Mouse (Mus musculus) cerebellum, adult 9-11 months (tissue): ENCODE data around the gene Rad51b.
A peak's percentile ranks its signal among the peaks of the same experiment; 100 is the strongest.

Experiments
- DNase-seq: peaks from one replicate; pipeline ENCODE4 v3.0.0; 2022

Gene Rad51b

GRCm38 (mm10) chr12:79623308-79623707, 326.2 kb downstream of the Rad51b start:
- DNase-seq, result no peak

GRCm38 (mm10) chr12:79625699-79626554, 328.8 kb downstream of the Rad51b start:
- DNase-seq, result no peak

GRCm38 (mm10) chr12:79626555-79627080, 329.5 kb downstream of the Rad51b start:
- no peak for DNase-seq

DNA sequence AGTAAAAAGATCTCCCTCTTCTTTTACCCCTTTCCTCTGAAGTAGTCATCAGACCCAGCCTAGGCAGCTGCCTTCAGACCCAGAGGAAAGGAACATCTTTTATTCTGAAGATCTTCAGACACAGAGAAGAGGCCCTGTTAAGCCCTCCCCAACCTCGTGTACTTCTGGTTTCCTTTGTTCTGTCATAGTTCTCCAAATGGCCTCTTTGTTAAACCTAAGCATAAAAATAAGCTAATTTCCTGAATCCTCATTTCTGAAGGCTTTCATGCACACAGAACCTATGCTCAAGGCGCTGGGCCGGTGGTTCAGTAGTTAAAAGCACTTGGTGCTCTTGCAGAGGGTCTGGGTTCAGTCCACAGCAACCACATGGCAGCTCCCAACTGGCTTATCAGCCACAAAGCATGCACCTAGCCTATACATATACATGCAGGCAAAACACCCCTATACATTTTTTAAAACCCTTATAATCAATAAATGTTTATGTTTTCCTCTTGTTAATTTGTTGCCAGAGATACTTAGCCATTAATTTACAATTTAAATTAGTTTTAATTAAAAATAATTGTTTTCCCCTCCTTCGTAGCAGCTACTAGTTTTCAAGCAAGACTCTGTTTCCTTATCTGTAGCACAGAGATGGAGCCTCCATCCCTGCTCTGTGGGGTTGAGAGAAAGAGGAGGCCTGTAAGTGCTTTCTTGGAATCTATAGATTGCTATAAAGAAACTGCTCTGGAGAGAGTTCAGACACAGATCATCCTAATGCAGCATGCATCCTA, 330.5 kb downstream of the Rad51b start:
- no peak for DNase-seq

GRCm38 (mm10) chr12:79628121-79628774, 331.2 kb downstream of the Rad51b start:
- DNase-seq, result no peak

- DNase-seq, result no peak
Measured at GRCm38 (mm10) chr12:79629945-79630850, 333.1 kb downstream of the Rad51b start.

DNA sequence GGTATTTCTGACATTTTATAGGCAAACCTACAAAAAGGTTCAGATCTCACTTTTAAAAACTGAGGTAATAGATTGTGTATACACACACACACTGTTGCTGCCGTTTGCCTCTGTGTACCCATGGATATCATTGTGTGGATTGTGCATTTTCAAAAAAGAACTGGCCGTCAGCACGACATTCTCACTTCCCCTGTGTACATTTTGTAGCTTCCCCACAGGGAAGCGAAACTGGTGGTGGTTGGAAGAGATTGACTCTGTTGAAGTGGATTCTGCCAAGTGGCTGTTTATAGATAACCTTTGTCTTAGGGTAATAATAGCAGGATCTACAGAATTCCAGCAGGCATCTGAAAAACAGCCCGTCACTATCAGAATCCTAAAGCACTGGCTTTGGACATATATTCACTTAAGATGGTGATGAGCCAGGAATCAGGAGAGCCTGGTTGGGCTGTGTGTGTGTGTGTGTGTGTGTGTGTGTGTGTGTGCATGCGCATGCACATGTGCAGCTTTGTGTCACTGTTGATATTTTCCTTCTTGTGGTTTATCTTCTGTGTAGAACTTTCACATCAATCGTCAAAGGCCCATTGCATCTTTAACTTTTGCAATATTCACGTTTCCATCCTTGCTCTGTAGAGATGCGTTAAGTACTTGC, 336.5 kb downstream of the Rad51b start:
- no peak for DNase-seq

DNA sequence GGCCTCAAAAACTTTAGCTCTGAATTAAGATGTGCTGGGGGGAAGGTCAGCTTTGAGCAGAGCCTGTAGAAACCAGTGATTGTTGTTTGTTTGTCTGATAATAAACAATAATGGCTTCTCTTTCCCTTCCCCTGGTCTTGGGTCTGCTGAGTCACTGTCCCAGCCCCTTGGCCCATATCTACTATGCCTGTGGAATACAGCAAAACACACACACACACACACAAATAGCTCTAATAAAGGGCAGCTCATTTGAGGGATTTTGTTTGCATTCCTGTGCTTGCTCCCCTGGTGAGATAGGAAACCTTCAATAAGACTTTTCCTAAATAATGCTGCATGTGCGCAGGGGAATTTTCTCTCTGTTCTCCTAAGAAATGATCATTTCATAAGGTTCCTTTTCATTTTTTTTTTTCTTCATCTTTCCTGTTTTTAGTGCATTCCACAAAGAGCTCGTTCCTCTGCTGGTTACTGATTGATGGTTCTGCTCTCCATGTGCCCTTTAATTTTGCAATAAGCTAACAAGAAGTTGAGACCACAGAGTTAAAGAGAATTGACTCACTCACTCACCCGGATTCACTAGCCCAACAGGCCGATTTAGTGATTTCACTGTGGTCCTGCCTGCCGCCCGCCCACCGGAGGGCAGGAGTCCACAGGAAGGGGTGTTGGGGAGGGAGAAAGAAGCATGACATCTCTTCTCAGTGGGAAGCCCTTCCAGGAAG, 344.6 kb downstream of the Rad51b start:
- DNase-seq, result no peak

DNA sequence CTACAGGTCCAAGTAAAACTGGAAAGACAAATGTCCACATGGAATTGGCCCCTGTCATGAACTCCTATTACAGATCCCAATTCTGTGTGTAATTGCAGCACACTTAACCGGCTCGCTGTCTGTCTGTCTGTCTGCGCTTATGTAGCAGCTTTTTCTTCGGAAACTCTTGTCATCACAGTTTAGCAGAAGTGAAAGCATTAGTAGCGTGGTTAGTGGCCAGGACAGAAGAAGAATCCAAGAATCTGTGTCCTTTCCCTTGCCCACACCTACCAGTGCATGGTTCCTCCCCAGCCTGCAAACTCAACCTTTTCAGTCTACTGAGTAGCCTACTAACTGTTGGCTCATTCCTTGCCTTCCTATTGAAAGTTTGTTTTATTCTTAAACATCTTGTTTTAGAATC, 345.6 kb downstream of the Rad51b start:
- DNase-seq, result no peak

GRCm38 (mm10) chr12:79645656-79646055, 348.6 kb downstream of the Rad51b start:
- peak; percentile 13 for DNase-seq

DNA sequence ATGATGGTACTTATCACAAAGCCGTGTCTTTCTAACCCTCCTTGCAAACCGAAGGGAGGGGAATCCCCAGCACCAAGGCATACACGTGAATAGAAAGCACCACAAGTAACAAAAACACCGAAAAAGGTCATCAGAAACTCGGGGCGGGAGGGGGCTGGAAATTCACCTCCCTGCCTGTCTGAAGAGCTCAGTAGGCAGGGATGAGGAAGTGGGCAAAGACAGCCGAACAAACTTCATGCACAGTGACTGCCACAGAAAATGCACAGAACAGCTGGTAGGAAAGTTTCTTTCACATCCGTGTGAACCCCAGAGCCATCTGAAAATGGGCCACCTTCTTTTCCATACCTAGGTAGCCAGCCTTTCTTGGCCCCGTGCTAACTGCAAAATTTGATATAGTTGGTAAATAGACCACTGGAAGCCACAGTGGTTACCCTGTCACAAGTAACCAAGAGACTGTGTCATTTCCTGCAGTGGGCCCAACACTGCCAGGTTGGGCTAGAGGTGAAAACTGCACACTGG, 349.6 kb downstream of the Rad51b start:
- no peak for DNase-seq

DNA sequence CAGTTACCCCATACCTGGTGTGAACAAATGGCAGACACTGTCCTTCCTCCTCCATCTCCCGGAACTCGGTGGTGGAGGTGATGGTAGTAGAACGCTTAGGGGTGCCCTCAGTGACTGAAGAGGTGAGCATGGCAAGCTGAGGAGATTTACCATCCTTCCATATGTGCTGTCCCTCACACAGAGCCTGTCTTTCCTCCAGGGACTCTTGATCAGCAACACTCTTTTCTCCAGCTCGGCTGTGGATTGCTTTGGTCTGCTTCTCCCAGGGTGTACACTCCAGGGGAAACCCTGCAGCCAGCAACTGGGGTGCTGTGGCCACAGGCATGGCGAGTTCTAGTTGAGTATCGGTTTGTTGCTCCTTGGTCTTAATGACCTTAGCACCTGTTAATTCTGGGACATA, 350.3 kb downstream of the Rad51b start:
- no peak for DNase-seq

DNA sequence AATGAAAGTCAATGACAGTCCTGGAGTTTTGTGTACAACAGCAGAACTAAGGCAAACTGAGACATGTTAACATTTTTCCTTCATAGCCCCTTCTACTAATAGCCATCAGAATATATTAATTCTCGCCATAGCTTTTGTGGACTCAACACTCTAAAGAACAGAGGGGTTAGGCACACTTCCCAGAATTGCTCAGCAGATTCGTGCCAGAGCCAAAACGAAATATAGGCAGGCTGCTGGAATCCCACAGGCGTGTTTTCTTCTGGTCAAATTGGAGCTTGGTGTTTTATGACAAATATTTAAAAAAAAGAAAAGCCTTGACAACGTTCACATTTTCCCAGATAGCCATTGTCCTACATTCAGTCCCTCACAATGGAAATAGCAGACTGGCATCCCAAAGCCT, 350.9 kb downstream of the Rad51b start:
- no peak for DNase-seq

DNA sequence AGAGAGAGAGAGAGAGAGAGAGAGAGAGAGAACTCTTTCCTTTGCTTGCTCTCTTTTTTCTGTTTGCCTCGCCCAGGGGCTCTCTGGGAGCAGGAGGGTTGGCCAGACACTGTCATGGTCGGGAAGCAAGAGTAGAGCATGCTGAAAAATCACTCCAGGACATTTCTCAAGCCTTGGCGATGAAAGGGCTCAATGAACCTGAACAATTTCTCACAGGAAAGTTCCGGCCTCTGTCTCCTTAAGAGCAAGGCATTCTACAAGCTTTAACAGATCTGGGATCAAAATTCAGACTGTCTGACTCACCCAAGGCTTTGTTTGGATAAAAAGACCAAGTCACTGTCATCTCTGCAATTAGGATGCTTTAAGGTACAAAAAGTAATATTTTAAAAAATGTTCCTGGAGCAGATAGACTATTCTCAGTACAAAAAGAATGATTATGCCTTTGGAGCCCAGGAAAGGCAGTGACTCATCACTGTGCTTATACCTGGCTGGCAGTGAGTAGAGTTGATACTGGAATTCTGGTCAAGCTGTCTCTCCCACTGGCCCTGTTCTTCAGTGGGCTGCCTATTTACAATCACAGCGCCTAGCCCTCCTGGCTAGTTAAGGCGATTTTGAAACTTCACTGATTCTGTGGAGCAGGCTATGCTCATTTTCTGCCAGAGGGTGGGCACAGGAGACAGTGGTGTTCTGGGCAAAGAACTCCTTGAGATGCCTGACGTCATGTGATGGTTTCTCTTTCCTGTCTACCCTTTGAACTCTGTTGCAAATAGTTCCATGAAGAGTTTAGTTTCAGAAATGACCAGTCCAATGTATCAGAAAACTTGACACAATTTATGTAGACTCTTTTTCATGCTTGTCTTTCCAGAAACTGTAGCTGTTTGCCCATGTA, 352.0 kb downstream of the Rad51b start:
- no peak for DNase-seq

DNA sequence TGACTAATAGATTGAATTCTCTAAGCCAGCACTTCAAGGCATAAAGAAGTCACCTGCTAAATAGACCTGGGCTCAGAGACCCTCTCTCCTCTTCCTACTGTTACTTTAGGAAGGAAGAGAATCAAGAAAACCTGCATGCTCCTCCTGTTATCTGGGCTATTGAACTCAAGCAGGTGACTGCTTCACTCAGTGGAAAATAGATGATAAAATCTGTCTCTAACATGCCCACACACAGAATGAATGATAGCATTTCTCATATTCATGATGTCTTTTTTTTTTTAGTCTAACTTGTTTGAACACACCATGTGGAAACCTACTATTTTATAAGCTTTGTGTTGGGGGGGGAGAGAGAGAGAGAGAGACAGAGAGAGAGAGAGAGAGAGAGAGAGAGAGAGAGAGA, 352.7 kb downstream of the Rad51b start:
- no peak for DNase-seq

- DNase-seq, result no peak
Measured at GRCm38 (mm10) chr12:79655138-79655537, 358.1 kb downstream of the Rad51b start.

- no peak for DNase-seq
Measured at GRCm38 (mm10) chr12:79658861-79659260, 361.8 kb downstream of the Rad51b start.

DNA sequence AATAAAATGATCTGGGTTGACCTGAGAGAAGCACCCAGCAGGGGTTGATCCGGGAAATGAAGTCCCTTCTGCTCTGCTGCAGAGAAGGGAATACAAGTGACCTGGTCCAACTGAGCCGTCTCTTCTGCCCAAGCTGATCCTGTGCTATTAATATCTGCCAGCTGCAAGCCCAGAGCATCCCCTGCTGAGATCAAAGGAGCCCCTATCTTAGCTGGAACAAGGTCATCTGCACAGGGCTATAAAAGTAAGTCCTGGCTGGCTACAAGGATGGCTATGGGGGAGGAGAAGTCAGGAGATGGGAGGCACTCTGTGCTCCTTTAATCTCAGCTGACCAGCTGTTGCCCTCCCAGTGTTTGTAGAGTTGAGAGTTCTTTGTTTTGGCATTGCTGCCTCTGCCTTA, 364.2 kb downstream of the Rad51b start:
- DNase-seq, result no peak

DNA sequence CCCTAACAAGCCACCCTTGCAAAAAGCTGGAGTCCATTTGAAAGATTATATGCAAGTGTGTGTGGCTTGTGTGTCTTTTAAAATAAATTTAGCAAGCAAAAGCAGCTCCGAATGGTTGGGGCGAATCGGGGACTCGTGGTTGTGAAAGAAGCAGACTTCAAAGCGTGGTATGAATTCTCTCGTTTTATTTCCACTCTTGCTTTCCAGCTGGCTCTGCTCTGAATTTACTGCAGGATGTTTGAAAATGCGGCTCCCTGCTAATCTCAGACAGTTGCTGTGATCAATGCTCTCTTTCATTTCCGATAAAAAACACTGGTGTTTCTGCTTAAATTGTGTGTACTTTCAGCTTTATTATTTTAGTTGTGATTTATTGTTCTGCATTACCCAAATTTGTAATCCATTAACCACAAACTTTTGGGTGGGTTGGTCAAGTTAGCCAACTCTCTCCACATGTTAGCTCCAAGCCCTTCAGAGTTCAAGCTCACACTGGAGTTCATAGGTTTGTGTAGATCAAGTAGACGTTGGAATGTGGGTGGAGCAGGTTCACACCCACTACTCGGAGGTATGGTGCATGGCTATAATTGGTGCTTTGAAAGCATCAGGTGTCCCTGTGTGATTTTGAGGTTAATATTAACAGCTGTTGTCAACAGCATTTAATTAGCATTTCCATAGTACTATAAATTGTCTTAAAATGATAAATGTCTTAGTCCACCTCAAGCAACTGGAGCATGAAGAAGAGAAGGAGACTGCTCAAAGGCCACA, 366.2 kb downstream of the Rad51b start:
- no peak for DNase-seq
